Mouse (Mus musculus) heart, embryonic 11.5 days (tissue): ENCODE results near the gene Paip2b. TPM values are rescaled to one million over a fixed set of nuclear protein-coding genes. Genes with fewer than 3 reads are reported as not detected.
"Not testable (repeated sequence)": the region's sequence is repeated elsewhere in the genome, so short reads cannot be mapped to it uniquely, and the experiment has no call there.

Experiments
- ATAC-seq: fragments of 200-750 bp; cut with Nextera tagmentation; replicated peaks from 2 replicates; pipeline ENCODE4 v1.8.0; 2017; ENCODE audit warnings: moderate library complexity; ENCODE audit not compliant: insufficient number of reproducible peaks, low FRiP score, low TSS enrichment
- H3K27ac ChIP-seq: fragments of 300-500 bp; sonication (generic); 2 replicates; pipeline ENCODE4 v1.5.1; 2014; ENCODE audit warnings: mild to moderate bottlenecking, low read depth, low read length
- H3K27me3 ChIP-seq: fragments of 300-500 bp; sonication (generic); 2 replicates; pipeline ENCODE4 v1.6.1; 2014; ENCODE audit warnings: mild to moderate bottlenecking, low read length, mixed read lengths; ENCODE audit not compliant: control insufficient read depth, insufficient read depth
- H3K36me3 ChIP-seq: fragments of 300-500 bp; sonication (generic); 2 replicates; pipeline ENCODE4 v1.6.1; 2014; ENCODE audit warnings: mild to moderate bottlenecking, low read length, moderate library complexity, mixed read lengths; ENCODE audit not compliant: control insufficient read depth, insufficient read depth
- H3K4me1 ChIP-seq: fragments of 300-500 bp; sonication (generic); 2 replicates; pipeline ENCODE4 v1.6.1; 2014; ENCODE audit warnings: low read length; ENCODE audit not compliant: control insufficient read depth, insufficient read depth
- H3K4me2 ChIP-seq: fragments of 300-500 bp; sonication (generic); 2 replicates; pipeline ENCODE4 v1.6.1; 2014; ENCODE audit warnings: mild to moderate bottlenecking, moderate library complexity
- H3K4me3 ChIP-seq: fragments of 300-500 bp; sonication (generic); 2 replicates; pipeline ENCODE4 v1.5.1; 2014; ENCODE audit warnings: low read depth, low read length
- H3K9ac ChIP-seq: fragments of 300-500 bp; sonication (generic); 2 replicates; pipeline ENCODE4 v1.6.1; 2014; ENCODE audit warnings: mild to moderate bottlenecking, low read depth, low read length, moderate library complexity
- H3K9me3 ChIP-seq: fragments of 300-500 bp; sonication (generic); replicated peaks from 2 replicates; pipeline ENCODE4 v1.6.1; 2016; ENCODE audit warnings: low read length; ENCODE audit not compliant: control insufficient read depth
- WGBS: fragments of 180-500 bp; shearing (Covaris S2); extraction: QIAGEN DNeasy Blood & Tissue Kit; methylation state at CpG from one replicate; pipeline ENCODE4 v1.1.7; 2014; ENCODE audit not compliant: insufficient replicate concordance; 5-methylcytosine and 5-hydroxymethylcytosine counted together
- polyA plus RNA-seq: library from polyadenylated mRNA; unstranded; fragments of >200 nt; fragmentation: Nextera tagmentation; extraction: Ambion mirVana; gene quantifications from 2 replicates; pipeline ENCODE4 v1.2.1, GENCODE M21; 2014

Gene Paip2b
- polyA plus RNA-seq, 1 experiment from 2014 or later: 16.9 TPM

- Histone ChIP-seq H3K4me3 (no peak overlapping the region), H3K27ac (no peak overlapping the region), H3K9ac (no peak overlapping the region), H3K4me1 (no peaks in the 10 kb centered on the region), H3K4me2 (no peak overlapping the region), H3K27me3 (no peaks in the 10 kb centered on the region), H3K9me3 (no peaks in the 10 kb centered on the region), H3K36me3 (no peaks in the 10 kb centered on the region)
- ATAC-seq: no peak
- 79% methylated on average over 2 of the region's 2 CpGs for WGBS
These were observed 17.9 kb upstream of the Paip2b start for GRCm38 (mm10) chr6:83849446-83849845.

GRCm38 (mm10) chr6:83846141-83846540 lies 14.6 kb upstream of the Paip2b start:
- no peak overlapping the region for H3K9ac ChIP-seq
- no peaks in the 10 kb centered on the region for H3K4me1 ChIP-seq
- H3K27me3 ChIP-seq: no peaks in the 10 kb centered on the region
- H3K4me3 ChIP-seq: no peak overlapping the region
- H3K36me3 ChIP-seq: no peaks in the 10 kb centered on the region
- H3K27ac ChIP-seq: no peak overlapping the region
- no peak overlapping the region for H3K4me2 ChIP-seq
- no peak for ATAC-seq
- 86% methylated on average over 2 of the region's 2 CpGs for WGBS
- H3K9me3 ChIP-seq: no peaks in the 10 kb centered on the region

DNA sequence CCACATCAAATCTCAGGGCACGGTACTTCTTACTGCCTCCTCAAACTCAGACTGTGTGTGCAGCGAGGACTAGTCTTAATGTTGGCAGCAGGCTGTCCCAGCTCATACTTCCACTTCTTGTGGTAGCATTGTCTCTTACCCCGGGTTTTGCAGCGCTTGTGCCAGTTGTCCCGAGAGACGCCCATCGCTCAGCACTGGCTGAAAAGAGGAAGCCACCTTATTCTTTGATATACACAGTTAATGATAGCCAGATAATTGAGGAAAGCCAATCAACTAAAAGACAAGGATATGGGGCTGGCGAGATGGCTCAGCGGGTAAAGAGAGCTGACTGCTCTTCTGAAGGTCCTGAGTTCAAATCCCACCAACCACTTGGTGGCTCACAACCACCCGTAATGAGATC lies 13.4 kb upstream of the Paip2b start:
- Histone ChIP-seq H3K27ac (no peak overlapping the region), H3K4me1 (no peaks in the 10 kb centered on the region), H3K4me3 (no peak overlapping the region), H3K36me3 (no peaks in the 10 kb centered on the region), H3K9ac (no peak overlapping the region), H3K9me3 (no peaks in the 10 kb centered on the region), H3K27me3 (no peaks in the 10 kb centered on the region), H3K4me2 (no peak overlapping the region)
- no peak for ATAC-seq
- WGBS: 86% methylated on average over 10 of the region's 10 CpGs

DNA sequence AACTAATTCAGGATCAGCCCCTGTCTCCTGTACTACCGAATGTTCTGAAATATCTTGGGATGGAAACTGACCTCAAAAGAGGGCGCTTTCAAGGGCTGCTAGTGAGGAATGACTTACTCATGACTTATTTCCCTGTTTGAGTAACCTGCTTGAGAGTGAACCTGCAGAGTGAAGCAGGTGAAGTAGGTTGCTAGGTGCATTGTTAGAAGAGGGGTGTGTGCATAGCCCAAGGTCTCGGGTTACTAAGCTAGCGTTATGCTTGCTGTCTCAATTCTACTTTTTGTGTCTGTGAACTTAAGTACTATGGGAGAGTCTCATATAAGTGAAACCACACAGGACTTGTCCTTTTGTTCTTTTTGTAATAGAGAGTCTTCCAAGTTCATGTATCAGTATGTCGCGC lies 8.5 kb upstream of the Paip2b start:
- Histone ChIP-seq H3K27me3 (no peaks in the 10 kb centered on the region), H3K36me3 (no peaks in the 10 kb centered on the region), H3K9me3 (no peaks in the 10 kb centered on the region), H3K4me2 (no peak overlapping the region), H3K27ac (no peak overlapping the region), H3K4me1 (no peaks in the 10 kb centered on the region), H3K9ac (no peak overlapping the region), H3K4me3 (no peak overlapping the region)
- no peak for ATAC-seq
- WGBS: 74% methylated on average over 6 of the region's 6 CpGs

GRCm38 (mm10) chr6:83838046-83838445 lies 6.5 kb upstream of the Paip2b start:
- Histone ChIP-seq H3K4me1 (no peaks in the 10 kb centered on the region), H3K27me3 (no peaks in the 10 kb centered on the region), H3K4me3 (no peak overlapping the region), H3K9me3 (no peaks in the 10 kb centered on the region), H3K9ac (no peak overlapping the region), H3K4me2 (no peak overlapping the region), H3K36me3 (no peaks in the 10 kb centered on the region), H3K27ac (no peak overlapping the region)
- 75% methylated on average over 2 of the region's 2 CpGs for WGBS
- ATAC-seq: no peak

DNA sequence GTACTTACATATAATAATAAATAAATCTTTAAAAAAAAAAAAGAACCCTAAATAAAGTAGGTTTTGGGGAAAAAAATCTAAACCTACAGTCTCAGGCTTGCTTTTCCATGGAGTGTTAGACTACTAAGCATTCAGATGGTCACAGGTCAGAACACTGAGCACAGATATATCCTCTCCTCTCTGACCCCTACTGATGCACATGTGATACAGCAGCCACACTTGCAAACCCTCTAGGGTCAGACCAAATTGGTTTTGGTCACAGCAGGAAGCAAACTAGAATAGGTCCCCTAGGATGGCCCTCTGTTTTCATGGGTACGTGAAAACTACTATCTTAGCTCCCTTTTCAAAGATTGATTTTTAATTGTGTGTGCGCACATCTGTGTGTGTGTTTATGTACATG lies 5.3 kb upstream of the Paip2b start:
- Histone ChIP-seq H3K36me3 (no peaks in the 10 kb centered on the region), H3K27ac (no peak overlapping the region), H3K9me3 (no peaks in the 10 kb centered on the region), H3K27me3 (no peaks in the 10 kb centered on the region), H3K4me1 (no peaks in the 10 kb centered on the region), H3K4me3 (no peak overlapping the region), H3K4me2 (no peak overlapping the region), H3K9ac (no peak overlapping the region)
- no peak for ATAC-seq
- WGBS: 86% methylated on average over 2 of the region's 2 CpGs

- not testable (repeated sequence) for H3K4me1 ChIP-seq, H3K27ac ChIP-seq, ATAC-seq, H3K9ac ChIP-seq, H3K9me3 ChIP-seq, H3K27me3 ChIP-seq, H3K36me3 ChIP-seq
- Histone ChIP-seq H3K4me3 (peak overlapping the region; percentile 36), H3K4me2 (peak overlapping the region; percentile 71)
- WGBS: 53% methylated on average over 1 of the region's 1 CpGs
These were observed 852 bp upstream of the Paip2b start for GRCm38 (mm10) chr6:83832393-83832792.

GRCm38 (mm10) chr6:83830941-83831605 lies 468 bp downstream of the Paip2b start:
- Histone ChIP-seq H3K4me3 (peak overlapping the region; percentile 74), H3K27me3 (no peaks in the 10 kb centered on the region), H3K4me2 (peak overlapping the region; percentile 86), H3K9me3 (no peaks in the 10 kb centered on the region), H3K4me1 (peaks cover 5% of the 10 kb centered on the region; the same call in 1 of the 2 replicates), H3K27ac (peak overlapping the region; percentile 84), H3K36me3 (no peaks in the 10 kb centered on the region), H3K9ac (peak overlapping the region; percentile 87)
- ATAC-seq: peak; percentile 77
- WGBS: 1% methylated on average over 35 of the region's 35 CpGs

DNA sequence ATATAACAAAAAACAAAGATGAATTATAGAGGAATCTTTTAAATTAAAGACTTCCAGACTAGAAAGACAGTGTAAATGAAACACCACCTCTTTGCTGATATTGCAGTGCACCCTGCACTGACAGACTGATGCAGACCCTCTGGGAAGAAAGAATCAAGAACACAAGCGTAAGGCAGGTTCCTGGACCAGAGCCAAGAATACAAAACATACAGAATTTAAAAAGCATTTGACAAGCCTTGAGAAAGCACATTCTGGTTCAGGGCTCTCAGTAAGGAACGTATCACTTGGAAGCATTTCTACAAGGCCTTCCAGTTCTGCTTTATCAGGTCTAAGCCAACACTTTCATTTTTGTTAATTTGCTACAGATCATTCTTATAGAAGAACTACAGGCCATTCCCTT lies 9.7 kb downstream of the Paip2b start:
- WGBS: 52% methylated on average over 2 of the region's 2 CpGs
- H3K27ac ChIP-seq: no peak overlapping the region
- no peak overlapping the region for H3K9ac ChIP-seq

More for the DNA sequence above, 9.7 kb downstream of the Paip2b start:
- no peaks in the 10 kb centered on the region for H3K27me3 ChIP-seq
- H3K4me3 ChIP-seq: no peak overlapping the region
- no peak overlapping the region for H3K4me2 ChIP-seq
- no peak for ATAC-seq
- no peaks in the 10 kb centered on the region for H3K36me3 ChIP-seq
- 0 out of 2 replicates have a peak, but pooled peaks cover 2% of the 10 kb centered on the region for H3K9me3 ChIP-seq
- H3K4me1 ChIP-seq: no peaks in the 10 kb centered on the region
